Mouse (Mus musculus) c-Kit-positive CD71-negative TER-119-negative erythroid progenitor cells, embryonic 14.5 days (primary cell): ENCODE data around the gene A230050P20Rik.
"Not testable (repeated sequence)": the region's sequence is repeated elsewhere in the genome, so short reads cannot be mapped to it uniquely, and the experiment has no call there.

Source experiments
- DNase-seq: peaks from one replicate; pipeline ENCODE4 v3.0.0-alpha.2; 2013; ENCODE audit warnings: low read depth

The A230050P20Rik gene

DNA sequence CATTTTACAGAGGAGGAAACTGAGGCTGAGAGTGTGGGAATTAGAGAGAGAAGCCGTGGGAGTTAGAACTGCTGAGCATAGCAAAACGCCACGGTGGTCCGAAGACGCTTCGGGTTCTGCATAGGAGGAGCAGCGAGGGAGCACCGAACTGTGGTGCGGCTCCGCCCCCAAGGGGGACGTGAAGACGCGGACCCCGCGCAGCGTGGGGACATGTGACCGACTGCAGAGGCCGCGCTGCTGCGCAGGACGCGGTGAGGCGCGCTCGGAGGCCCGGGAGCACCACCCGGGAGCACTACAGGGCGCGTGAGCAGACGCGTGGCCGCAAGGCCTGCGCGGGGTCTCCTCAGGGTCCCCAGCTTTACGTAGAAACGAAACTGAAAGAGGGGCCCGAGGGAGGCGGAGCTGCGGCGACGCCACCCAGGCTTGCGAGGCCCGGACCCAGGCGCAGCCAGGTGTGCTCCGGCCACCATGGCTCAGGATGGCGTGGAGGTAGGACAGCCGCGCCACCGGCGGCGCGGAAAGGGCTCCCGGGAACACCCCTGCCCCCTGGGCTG lies at the start of gene A230050P20Rik:
A230050P20Rik (plus strand) TSS at position 195 of the 554 bp plus-strand sequence.
- DNase-seq: no peak

DNA sequence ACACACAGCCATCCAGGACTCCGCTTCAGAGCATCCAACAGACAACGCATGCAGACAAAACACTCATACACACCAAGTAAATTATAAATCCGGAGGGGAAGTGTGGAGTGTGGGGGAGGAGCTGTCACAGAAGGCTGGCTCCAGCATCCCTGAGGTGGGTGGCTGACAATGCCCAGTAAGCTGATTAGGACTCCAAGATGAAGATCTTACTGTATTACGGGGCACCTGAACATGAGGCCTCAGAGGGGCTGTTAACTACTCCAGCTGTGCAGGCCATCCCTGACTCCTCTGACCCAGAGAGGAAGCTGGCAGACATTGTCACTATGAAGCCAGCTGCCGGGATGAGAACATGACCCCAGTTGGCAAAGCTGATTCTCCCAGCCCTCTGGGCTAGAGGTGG lies 48.4 kb upstream of the A230050P20Rik start:
- DNase-seq: no peak

DNA sequence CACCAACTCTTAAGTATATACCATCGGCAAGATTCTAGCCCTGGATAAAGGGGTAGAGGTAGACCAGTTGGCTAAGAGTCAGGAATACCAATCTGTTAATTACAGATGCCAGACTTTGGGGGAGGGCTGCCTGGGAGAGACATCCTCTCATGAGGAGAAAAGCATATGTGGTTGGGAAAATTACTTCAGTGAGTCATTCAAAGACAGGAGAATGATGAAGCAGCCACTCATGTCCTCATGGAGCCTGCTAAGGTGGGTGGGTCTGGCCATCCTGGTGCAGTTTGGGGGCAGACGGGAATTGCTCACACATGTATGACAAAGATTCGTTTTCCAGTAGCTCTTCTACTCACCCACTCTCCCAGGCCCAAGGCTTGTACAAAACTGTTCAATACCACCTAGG lies 45.6 kb upstream of the A230050P20Rik start:
- no peak for DNase-seq

DNA sequence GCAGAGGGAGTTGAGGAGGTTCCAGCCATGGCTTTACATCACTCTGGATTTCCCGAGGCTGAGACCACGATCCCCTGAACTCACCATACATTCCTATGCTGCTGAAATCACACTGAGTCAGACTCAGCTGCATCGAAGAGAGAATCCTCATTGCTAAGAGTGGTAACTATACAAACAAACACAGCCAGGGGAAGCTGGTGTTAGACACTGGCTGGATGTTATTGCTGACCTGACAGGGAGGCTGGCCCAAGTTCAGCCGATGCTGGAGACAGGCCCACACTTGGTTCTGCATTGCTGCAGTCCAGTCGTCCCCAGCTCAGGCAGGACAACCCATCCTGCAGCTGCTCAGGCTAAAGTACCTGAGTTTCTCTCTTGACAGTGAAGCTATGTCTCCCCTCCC lies 42.7 kb upstream of the A230050P20Rik start:
- DNase-seq: no peak

DNA sequence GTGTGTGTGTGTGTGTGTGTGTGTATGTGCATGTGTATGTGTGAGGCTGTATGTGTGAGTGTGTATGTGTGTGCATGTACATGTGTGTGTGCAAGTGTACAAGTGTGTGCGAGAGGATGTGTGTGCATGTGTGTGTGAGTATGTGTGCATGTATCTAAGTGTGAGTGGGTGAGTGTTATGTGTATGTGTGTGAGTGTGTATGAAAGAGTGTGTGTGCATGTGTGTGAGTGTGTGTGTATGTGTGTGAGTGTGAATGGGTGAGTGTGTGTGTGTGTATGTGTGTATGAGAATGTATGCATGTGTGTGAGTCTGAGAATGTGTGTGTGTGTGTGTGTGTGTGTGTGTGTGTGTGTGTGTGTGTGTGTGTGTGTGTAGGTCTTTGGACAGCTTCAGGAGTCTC lies 40.3 kb upstream of the A230050P20Rik start:
- DNase-seq: no peak

DNA sequence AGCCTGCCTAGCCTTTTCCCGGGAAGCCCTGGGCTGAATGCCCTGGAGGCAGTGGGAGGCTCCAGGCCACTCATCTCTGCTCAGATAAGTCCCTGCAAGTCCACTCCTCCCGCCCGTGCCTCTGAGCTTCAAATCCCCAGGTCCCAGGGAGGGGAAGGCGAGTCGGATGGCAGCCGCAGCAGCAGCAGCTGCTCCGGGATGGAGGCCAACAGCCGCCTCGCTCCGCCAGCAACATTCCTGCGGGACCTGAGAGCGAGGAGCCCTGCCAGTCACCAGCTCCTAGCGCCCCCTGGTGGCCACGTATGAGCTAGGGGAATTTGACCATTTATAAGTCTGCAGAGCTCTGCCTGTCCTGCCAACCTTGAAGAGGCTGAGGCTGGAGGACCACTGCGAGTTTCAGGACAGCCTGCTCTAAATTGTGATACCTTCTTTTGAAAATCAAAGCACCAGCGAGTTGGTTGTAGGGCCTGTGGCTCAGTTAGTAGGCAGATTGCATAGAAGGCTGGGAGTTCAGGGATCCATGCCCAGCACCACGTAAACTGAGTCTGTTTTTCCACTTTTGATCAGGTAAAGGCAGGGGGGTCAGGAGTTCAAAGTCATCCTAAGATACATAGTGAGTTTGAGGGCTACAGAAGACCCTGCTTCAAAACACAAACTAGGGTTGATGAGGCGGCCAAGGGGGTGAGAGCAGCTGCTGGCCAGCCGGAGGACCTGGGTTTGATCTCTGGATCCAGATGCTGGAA lies 37.4 kb upstream of the A230050P20Rik start:
- peak; percentile 42 for DNase-seq

DNA sequence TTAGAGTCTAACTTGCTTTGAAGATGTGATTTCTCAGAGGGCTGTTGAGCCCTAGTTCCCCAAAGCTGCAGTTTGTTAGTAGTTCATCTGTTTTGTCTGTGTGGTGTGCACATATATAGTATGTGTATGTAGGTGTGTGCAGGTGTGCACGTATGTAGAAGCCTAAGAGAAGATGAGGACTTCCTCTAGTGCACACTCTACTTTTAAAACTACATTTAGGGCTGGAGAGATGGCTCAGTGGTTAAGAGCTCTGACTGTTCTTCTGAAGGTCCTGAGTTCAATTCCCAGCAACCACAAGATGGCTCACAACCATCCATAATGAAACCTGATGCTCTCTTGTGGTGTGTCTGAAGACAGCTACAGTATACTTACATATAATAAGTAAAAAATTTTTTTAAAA lies 33.6 kb upstream of the A230050P20Rik start:
- DNase-seq: no peak

DNA sequence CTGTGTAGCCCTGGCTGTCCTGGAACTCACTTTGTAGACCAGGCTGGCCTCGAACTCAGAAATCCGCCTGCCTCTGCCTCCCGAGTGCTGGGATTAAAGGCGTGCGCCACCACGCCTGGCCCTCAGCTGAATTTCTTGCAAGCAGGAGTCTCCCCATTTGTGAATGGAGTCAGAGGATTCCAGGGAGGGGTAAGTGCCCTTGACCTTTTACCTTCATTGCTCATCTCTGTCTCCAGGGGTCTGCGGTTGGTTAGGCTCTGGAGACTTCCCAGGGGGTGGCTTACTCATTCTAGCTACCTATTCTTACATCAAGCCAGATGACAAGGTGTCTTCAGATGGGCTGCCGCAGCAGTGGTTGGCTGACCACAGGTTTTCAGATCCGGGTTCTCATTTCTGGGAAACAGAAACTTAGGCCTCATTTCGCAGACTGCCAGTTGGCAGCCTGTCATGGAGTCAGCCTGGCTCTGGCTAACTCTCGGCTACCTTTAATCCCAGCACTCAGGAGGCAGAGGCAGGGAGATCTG lies 32.9 kb upstream of the A230050P20Rik start:
- DNase-seq: not testable (repeated sequence)

DNA sequence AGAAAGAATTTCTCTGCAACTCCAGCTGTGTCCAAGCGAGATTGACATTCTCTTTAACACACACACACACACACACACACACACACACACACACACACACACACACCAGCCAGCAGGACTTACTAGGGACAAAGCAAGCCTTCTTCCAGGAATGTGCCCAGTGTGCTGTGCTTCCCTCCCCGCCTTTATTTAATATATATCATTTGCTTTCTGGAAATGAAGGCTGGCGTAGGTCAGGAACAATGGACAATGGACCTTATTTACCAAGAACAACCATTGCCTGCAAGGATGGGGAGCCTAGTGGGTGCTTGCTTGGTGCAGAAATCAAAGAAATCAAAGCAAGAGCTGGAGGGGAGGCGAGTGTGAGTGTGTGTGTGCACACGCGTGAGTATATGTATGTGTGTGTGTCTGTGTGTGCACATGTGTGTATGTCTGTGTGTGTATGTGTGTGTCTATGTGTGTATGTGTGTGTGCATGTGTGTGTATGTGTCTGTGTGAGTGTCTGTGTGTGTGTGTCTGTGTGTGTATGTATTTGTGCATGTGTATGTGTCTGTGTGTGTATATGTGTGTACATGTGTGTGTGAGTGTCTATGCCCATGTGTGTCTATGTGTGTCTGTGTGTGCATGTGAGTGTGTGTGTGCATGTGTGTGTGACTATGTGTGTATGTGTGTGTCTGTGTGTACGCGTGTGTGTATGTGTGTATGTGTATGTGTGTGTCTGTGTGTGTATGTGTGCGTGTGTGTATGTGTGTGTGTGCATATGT lies 31.1 kb upstream of the A230050P20Rik start:
- DNase-seq: no peak

DNA sequence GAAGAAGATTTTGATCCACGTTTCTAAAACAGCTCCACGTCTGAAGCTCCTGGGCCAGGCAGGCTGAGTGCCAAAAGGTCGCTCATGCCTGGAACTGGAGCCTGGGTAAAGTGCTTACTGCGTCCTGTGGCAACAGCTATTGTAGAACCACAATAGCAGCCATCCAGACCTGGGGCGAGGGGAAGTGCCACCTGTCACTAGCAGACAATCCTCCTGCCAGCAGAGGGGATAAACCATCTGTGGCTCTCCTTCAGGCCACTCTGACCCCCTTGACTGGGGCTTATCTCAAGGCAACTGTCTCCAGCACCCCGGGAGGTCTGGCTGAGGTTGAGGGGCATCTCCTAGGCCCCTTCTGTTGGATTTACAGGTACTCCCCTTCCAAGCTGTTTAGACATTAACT lies 29.5 kb upstream of the A230050P20Rik start:
- DNase-seq: no peak

DNA sequence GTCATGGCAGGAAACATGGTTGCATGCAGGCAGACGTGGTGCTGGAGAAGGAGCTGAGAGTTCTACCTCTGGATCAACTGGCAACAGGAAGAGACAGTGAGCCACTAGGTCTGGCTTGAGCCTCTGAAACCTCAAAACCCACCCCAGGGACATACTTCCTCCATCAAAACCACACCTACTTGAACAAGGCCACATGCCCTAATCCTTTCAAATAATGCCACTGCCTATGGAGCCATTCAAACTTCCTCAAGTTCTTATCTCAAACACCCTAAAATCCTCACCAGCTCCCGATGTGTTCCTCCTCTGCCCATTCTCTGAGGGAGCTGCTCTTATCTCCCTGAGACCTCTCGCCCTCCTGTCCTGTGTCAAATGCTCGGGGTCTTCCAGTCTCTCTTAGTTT lies 26.2 kb upstream of the A230050P20Rik start:
- DNase-seq: no peak

DNA sequence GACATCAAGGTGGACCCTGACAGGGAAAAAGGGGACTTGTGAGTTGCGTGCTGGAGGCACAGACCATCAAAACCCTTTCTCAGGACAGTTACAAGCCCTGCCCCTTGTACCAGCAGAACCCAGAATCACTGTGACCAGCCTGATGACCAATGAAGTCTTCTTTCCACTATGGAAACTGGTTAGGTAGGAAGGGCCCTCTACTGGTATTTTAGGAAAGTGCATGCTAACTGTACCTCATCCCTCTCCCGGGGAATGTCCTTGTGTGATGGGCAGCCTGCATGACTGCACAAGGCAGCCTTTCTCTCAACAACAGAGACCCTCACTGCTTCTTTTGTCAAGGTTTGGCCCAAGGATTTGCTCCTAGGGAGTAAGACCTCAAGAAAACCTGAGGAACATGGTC lies 25.8 kb upstream of the A230050P20Rik start:
- DNase-seq: no peak

DNA sequence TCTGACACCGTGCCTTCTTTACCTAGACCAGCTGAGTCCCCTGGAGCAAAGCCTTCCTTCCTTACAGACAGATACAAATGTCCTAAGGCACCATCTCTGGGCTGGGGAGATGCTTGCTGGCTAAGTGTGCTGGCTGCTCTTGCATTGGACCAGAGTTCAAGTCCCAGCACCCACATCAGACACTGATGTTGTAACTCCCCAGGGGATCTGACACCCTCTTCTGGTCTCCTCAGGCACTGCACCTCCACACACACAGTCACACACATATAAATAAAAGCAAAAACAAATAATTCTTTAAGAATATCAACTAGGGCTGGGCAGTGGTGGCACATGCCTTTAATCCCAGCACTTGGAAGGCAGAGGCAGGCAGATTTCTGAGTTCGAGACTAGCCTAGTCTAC lies 18.3 kb upstream of the A230050P20Rik start:
- no peak for DNase-seq

DNA sequence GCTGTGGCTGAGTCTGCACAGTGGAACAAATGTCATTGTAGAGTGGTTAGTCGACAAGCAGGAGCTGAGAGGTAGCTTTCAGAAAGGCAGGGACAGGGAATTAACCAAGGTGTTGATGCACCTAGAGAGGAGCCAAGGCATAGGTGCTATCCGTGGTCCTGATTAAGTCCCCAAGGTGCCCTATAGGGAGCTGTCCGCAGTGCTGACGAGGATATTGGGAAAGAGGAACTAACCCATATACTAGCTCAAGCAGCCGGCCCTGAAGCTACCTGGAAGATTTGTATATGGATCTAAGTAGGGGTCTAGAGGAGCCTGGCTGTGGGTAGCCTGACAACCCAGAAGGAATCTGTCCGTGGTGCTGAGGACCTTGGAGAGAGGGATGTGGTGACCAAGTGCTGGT lies 11.3 kb upstream of the A230050P20Rik start:
- peak; percentile 90 for DNase-seq

DNA sequence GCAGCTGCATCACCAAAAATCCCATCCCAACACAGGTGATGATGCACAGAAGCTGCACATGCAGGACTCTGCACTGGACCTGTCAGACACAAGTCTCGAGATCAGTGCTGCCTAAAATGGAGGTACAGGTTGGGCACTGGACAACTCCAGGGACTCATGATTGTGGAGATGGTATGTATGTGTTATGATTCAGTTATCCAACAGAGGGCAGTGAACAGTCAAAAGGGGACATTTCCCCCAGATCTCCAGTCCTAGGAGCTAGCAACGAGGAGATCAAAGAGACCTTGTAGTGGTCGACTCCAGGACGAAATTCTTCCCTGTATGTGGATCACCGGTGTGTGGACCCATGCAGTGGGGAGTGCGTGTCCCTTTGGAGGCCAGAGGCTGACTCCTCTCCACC lies 8.5 kb upstream of the A230050P20Rik start:
- DNase-seq: no peak

DNA sequence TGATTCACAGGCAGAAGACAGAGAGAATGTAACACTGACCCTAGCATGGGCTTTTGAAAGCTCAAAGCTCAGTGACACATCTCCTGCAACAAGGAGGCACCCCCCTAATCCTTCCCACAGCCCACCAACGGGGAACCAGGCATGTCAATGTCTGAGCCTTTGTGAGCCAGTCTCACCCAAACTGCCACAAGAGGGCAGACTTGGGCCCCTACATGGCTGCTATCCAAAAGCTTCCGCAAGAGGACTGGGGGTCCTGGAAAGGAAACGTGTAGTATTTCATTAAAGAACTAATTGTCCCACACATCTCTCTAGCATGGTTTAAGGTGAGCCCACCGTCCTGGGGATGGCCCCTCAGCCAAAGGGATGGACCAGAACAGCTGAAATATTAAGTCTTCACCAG lies 6.6 kb upstream of the A230050P20Rik start:
- DNase-seq: no peak

DNA sequence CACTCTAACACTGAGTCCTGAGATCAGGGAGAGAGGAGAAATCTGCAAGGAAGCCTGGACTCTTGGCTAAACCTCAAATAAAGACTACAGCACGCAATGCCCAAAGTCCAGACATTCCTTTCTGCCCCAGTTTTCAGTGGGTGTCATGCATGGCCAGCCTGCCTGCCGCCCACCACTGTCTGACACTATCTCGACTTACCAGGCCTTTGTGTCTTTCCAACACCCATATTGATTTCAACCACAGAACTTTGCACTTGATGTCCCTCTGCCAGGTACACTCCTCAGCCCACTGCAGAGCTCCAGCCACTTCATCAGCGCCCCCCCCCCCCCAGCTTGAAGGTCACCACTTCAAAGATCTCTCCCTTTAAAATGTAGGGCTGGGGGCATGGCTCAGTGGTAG lies 6.2 kb upstream of the A230050P20Rik start:
- DNase-seq: no peak

DNA sequence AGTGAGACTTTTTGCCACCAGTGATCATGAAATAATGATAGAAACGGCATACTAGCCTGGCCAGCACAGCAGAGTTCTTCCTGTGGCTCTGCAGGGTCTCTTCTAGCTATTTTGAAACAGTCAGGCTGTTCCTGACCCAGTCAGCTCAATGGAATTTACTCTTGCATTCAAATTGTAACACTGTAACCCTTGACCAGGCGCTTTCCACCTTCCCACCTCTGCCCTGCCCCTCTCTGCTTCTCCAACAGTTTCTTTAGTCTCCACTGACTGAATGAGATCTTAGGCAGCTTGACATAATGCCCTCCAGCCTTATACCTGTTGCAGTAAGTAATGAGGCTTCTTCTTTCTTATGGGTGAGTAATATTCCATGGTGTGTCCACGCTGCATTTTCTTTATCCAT lies 1.6 kb upstream of the A230050P20Rik start:
- DNase-seq: no peak

DNA sequence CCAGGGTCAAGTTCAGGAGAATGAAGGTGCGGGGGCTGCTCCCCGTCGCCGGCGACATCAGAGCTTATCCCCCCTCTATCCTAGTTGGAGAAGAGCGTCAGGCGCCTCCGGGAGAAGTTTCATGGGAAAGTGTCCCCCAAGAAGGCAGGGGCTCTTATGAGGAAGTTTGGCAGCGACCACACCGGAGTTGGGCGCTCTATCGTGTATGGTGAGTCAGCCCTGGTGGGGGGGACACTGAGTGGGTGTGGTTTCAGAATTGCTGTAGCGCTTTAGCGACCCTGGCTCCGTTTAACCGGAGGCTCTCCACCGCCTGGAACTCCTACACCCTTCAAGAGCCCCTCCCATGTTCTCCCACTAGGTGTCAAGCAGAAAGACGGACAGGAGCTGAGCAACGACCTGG lies 804 bp downstream of the A230050P20Rik start:
- no peak for DNase-seq

DNA sequence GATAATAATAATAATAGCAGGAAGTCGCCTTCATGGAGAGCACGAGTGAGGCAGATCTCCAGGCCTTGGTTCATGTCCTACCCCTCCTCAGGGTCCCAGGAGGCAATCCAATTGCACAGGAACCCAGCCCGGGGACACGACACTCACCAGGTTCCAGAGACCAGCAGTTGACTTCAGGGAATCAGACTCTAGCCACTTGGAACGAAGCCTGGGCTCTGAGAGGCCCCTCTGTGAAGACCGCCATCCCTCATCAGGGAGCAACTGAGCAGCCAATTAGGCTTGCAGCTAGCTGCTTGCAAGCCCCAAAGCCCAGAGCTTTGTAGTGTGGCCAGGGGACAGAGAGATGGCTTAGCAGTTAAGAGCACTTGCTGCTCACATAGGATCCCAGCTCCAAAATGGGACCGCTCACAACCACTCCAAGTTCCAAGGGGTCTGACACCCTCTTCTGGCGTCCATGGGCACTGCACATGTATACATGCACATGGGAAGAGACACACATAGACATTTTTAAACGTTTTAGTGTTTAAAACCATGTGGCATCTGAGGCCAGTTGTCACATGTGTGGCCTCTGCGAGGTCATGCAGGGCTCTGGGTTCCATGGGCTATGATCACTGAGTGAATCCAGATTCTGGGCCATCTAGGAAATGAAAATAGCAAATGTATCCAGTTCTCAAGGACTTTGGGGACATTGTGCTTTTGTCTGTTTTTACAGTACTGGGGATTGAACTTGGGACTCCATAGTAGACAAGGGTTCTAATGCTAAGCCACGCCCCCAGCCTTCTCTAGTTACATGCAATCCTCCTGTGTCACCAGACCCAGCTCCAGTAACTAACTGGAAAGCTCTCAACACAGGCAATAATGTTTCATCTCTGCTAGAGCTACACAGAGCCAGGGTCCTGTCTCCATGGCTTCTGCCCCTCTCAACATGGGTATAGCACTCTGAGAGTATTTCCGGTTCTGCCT lies 2.0 kb downstream of the A230050P20Rik start:
- DNase-seq: no peak

DNA sequence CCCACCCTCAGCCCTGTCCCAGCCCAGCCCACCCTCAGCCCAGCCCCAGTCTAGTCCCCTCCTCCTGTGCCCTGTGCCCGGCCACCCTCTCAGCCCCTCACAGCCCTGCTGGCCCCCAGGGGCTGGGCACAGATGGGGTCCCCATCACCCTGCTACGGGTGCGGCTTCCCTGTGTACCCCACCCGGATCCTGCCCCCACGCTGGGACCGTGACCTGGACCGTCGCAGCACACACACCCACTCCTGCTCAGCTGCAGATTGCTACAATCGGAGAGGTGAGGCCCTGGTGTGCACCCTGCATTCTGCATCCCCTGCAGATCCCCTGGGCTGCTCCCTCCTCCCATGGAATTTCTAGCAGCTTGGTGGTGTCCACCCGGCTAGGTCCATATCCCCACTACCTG lies 4.5 kb downstream of the A230050P20Rik start:
- no peak for DNase-seq

DNA sequence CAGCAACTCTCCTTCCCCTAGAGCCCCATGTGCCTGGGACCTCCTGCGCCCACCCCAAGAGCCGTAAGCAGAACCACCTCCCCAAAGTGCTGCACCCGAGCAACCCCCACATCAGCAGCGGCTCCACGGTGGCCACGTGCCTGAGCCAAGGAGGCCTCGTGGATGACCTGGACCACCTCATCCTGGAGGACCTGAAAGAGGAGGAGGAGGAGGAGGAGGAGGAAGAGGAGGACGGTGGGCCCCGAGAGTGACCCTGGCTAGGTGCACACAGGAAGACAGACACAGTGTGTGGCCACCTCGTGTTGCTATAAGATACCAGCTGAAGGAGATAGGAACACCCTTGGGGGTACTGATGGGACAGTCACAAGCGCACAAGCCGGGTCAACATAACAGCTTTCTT lies 5.1 kb downstream of the A230050P20Rik start:
- no peak for DNase-seq
